Mouse (Mus musculus) ovary, postnatal 36 days (tissue): ENCODE measurements around the gene Cdkal1.

Experiments used
- DNase-seq: peaks from one replicate; pipeline ENCODE4 v3.0.0; 2022; ENCODE audit warnings: low spot score, mixed read lengths

Cdkal1 gene

DNA sequence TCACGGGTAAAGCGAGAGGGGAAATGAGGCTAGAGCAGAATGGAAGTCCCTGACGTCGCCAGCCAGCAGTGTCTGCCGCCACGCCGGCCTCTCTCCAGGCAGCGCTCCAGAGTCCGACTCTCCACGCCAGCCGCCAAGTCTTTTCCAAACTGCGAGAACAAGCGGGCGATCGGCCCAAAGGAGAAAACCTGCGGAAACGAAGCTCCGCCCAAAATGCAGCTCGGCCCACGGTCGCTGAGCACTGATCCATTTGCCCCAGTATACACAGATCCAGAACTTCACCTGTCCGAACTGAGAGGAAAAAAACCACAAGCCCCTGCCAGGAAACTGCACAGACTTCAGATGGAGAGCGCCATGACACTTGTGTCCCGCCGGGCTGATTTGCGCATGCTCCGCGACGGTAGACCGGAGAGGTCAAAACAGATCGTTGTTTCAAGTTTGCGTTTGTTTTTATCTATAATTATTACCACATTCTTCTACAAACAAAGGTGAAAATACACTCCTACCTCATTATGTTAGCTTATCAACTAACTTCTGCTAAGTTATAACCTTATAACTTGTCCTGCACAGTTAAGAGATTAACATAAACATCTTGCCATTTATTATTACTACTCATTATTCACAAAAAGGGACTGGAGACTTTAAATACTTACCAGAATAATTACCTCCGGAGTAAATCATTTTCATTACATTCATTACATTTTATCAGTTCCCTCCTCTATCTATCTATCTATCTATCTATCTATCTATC lies at the start of gene Cdkal1:
Cdkal1 (minus strand) TSS at position 394 of the 751 bp plus-strand sequence.
- DNase-seq: peak; percentile 80

DNA sequence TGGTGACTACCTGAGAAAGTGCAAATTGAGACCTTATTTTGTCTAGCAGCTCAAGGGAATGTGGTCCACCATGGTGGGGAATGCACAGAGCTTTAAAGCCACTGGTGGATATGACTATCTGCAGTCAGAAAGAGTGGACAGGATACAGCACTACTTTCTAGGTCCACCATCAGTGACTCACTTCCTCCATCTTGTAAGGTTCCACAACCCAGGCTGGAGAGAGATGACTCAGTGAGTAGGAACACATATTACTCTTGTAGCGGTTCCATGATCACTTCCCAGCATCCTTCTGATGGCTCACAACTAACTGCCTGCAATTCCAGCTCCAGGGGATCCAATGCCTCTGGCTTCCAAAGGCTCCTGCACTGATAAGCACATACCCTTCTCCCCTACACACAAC lies 47.9 kb upstream of the Cdkal1 start:
- no peak for DNase-seq

GRCm38 (mm10) chr13:29902676-29903075 lies 47.2 kb upstream of the Cdkal1 start:
- DNase-seq: no peak

DNA sequence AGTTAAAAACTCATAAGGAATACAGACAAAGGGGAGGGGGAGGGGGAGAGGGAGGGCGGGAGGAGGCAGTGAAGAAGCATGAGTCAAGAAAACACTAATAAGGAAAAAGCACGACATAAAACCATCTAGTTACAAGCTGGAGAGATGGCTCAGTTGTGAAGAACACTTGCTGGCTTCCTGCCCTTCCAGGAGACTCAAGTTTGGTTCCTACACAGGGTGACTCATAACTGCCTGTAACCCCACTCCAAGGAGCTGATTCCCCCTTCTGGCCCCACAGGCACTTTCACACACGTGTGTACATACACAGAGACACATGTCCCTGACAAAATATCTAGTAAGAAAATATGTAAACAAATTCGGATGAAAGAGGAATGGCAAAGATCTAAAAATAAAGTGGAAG lies 46.2 kb upstream of the Cdkal1 start:
- DNase-seq: no peak

DNA sequence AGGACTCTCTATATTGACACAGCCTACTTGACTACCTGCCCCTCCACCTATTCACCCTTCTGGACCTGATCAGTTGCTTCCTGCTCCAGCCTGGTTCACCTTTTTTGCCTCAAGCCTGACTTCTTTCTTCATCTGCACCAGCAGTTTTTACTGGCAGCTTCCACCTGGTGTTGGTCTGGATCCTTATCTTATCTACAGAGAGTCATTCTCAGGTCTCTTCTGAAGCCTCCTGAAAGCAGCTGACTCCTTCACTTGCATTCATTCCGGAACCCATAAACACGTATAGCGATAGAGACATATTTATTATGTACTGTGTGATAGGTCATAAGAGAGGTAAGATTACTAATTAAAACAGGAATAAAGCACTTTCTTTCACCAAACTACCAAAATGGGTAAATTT lies 11.3 kb upstream of the Cdkal1 start:
- DNase-seq: no peak

GRCm38 (mm10) chr13:29864331-29864730 lies 8.9 kb upstream of the Cdkal1 start:
- no peak for DNase-seq

GRCm38 (mm10) chr13:29860087-29860486 lies 4.6 kb upstream of the Cdkal1 start:
- DNase-seq: no peak

GRCm38 (mm10) chr13:29857436-29857835 lies 2.0 kb upstream of the Cdkal1 start:
- DNase-seq: no peak

DNA sequence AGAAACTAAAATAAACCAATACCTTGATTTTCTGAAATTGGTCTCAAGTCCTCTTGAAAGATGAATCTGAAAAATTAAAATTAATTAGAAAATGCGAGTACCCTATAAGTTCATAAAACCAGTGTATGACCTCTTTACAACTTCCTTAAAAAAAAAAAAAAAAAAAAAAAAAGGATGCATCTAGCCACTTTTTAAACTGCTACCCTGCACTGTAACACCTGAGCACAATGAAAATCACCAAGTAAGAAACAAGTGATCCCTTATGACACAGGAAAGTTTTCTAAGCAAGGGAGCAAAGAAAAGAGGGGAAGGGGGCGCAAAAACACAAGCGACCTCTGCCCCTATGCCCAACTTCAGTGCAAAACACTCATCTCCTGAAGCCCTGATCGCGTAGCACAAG lies 598 bp downstream of the Cdkal1 start:
- DNase-seq: no peak

DNA sequence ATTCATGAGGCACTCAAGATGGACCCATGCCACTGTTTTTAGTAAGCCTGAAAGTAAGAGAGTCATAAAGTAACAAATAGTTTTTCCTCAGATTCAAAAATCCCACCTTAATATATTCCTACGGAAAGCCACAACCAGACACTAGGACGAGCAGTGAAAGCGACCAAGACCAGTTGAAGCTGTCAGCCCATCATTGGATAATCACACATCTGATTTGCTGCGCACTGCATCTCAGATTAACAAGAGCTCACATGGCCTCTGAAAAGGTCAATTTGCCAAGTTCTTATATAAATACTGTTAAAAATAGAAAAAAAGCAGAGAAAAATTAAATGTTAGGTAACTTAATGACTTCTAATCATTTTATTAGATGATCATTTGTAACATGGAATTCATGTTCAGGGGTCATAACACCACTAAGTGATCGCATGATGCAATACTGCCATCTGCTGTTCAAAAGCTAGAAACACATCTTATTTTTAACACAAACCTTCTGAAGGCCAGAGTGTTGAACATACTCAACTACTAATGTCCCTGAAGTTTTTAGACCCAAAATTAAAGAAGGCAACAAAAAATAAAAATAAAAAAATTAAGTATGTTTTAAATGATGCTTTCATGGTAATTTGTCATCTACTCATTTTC lies 16.9 kb downstream of the Cdkal1 start:
- DNase-seq: no peak

DNA sequence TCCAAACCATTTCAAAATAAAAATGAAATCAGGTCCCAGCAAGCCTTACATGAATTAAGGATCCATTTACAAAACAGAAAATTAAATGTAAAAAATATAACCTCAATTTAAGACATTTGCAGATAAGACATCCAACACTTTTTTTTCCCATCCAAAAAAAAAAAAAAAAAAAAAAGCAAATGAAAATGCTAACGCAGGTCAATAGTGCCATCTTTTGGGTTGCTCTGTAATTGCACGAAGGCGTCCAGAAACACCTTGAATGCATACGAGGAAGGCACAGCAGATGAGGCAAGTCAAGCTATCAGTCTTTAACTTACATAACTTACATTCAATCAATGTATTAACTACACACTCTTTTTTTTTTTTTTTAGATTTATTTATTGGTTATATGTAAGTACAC lies 20.3 kb downstream of the Cdkal1 start:
- no peak for DNase-seq

GRCm38 (mm10) chr13:29833751-29834150 lies 21.7 kb downstream of the Cdkal1 start:
- DNase-seq: no peak

- DNase-seq: no peak
Measured at GRCm38 (mm10) chr13:29831126-29831525, 24.3 kb downstream of the Cdkal1 start.

DNA sequence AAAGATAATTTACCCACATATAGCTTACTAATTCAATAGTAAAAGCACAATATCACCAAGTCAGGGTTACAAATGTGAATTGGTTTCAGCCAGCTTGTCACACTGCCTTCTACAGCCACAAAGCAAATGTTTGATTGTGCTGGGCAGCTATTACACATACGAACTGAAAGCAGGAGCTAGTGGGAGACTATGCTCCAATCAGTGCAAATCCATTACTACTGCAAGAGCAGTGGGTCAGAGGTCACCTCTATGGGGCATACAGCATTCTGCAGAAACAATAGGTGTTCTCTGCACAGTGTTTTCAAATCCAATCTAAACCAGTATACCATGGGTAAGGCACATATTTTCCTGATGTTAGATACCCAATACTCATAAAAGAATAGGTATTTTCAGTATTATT lies 27.4 kb downstream of the Cdkal1 start:
- no peak for DNase-seq

GRCm38 (mm10) chr13:29826469-29826868 lies 29.0 kb downstream of the Cdkal1 start:
- DNase-seq: no peak

GRCm38 (mm10) chr13:29826041-29826440 lies 29.4 kb downstream of the Cdkal1 start:
- DNase-seq: no peak

DNA sequence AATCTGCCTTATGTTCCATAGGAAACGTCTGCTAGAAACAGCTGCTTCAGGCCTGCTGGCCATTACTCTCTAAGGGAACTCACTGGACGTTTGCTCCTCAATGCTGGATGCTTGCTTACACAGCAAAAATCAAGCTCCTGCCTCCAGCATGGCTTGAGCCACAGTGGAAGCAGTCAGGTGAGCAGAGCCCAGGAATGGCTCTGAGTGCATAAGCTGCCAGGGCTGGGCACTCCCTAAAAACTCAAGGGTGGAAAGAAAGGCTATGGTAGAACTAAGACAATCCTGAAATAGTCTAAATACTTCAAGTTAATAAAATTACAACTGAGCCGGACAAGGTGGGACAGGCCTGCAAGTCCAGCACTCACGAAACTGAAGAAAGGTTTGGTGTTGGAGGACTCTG lies 30.7 kb downstream of the Cdkal1 start:
- no peak for DNase-seq

DNA sequence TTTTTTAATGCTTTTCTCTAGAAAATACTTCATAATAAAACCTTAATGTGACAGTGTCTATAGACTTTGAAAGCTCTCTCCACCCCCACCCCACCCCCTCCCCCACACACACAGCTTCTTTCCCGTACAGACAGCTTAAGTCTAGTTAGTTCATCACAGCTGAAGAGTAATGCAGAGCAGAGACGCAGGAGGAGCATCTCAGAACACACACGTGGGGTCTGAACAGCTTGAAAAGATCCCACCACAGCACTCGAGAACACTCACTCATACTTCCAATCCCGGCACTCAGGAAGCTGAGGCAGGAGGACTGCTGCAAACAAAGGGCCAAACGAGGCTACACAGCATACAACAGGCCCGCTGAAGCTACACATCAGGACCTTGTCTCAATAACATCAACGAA lies 31.1 kb downstream of the Cdkal1 start:
- no peak for DNase-seq

GRCm38 (mm10) chr13:29823906-29824305 lies 31.6 kb downstream of the Cdkal1 start:
- no peak for DNase-seq

DNA sequence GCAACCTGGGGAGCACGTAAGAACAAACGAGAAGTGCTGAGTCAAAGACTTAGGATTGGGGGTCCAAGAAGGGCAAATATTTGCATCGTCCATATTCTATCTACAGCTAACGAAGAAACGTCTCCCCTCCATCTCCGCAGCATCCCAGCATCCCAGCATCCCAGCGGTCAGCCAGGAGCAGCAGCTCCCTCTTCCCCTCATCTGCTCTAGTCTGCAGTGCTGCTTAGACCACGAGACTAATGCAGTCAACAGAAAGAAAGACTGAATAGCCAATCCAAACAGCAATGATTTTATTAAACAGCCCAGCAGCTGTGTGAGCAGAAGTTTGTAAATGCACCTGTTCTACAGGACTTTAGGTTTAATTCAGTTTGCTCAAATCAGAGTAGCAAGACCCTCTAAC lies 32.0 kb downstream of the Cdkal1 start:
- no peak for DNase-seq

- no peak for DNase-seq
Measured at GRCm38 (mm10) chr13:29819910-29820583, 35.4 kb downstream of the Cdkal1 start.

DNA sequence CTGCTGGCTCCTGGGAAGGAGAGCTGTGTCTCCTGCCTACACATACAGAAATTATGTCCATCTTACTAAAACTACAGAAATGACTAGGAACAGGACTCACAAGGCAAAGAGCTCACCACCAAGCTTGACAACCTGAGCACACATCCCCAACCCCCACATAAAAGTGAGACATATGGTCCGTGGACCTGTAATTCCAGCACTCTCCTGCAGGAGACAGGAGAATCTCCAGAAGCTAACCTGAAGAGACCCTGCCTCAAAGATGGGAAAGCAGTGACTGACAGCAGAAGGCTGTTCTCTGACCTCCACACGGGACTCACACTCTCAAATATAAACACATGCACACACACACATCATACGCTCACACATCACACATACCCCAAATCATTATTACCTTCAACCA lies 36.3 kb downstream of the Cdkal1 start:
- DNase-seq: no peak

DNA sequence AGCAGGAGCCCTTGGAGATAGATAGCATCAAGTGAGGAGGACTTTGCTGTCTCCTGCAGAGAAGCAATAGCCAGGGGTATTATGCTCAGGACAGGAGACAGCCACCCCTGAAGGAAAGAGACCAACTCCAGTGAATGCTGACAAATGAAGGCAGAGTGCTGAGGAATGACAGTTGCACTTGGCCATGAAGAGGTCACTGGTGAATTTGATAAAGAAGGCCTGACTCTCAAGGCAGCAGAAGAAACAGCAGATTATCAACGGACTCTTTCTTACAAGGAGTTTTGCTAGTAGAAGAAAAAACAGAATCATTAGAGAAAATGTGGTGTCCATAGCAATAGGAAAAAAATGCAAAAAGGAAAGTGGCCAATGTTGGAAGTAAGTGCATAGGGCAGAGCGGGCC lies 37.2 kb downstream of the Cdkal1 start:
- DNase-seq: no peak
